Mouse (Mus musculus) midbrain, embryonic 13.5 days (tissue): ENCODE data around the gene Mycbpap. TPM values are rescaled to one million over a fixed set of nuclear protein-coding genes. Genes with fewer than 3 reads are reported as not detected.

Experiments
- ATAC-seq: fragments of 200-750 bp; cut with Nextera tagmentation; 2 replicates; pipeline ENCODE4 v1.8.0; 2017; ENCODE audit warnings: mild to moderate bottlenecking, moderate TSS enrichment, moderate library complexity
- H3K27ac ChIP-seq: fragments of 300-500 bp; sonication (generic); 2 replicates; pipeline ENCODE4 v1.5.1; 2015; ENCODE audit warnings: inconsistent platforms, mild to moderate bottlenecking, moderate library complexity
- H3K27me3 ChIP-seq: fragments of 300-500 bp; sonication (generic); 2 replicates; pipeline ENCODE4 v1.6.1; 2015; ENCODE audit warnings: mild to moderate bottlenecking, inconsistent platforms
- H3K36me3 ChIP-seq: fragments of 300-500 bp; sonication (generic); 2 replicates; pipeline ENCODE4 v1.6.1; 2015; ENCODE audit warnings: mild to moderate bottlenecking, inconsistent platforms
- H3K4me1 ChIP-seq: fragments of 300-500 bp; sonication (generic); replicated peaks from 2 replicates; pipeline ENCODE4 v1.6.1; 2015; ENCODE audit warnings: inconsistent platforms
- H3K4me2 ChIP-seq: fragments of 300-500 bp; sonication (generic); replicated peaks from 2 replicates; pipeline ENCODE4 v1.6.1; 2015; ENCODE audit warnings: moderate library complexity, mild to moderate bottlenecking, inconsistent platforms
- H3K4me3 ChIP-seq: fragments of 300-500 bp; sonication (generic); replicated peaks from 2 replicates; pipeline ENCODE4 v1.5.1; 2015; ENCODE audit warnings: mild to moderate bottlenecking, inconsistent platforms
- H3K9ac ChIP-seq: fragments of 300-500 bp; sonication (generic); replicated peaks from 2 replicates; pipeline ENCODE4 v1.6.1; 2015; ENCODE audit warnings: mild to moderate bottlenecking, inconsistent platforms
- H3K9me3 ChIP-seq: fragments of 300-500 bp; sonication (generic); 2 replicates; pipeline ENCODE4 v1.6.1; 2016; ENCODE audit warnings: mild to moderate bottlenecking, inconsistent platforms
- WGBS: fragments of 180-500 bp; shearing (Covaris S2); methylation state at CpG from one replicate; pipeline ENCODE4 v1.1.7; 2015; 5-methylcytosine and 5-hydroxymethylcytosine counted together
- polyA plus RNA-seq: library from polyadenylated mRNA; unstranded; fragments of >200 nt; fragmentation: Nextera tagmentation; extraction: Ambion mirVana; gene quantifications from 2 replicates; pipeline ENCODE4 v1.2.1, GENCODE M21; 2015

The Mycbpap gene
- polyA plus RNA-seq, 1 experiment from 2014 or later, result 3.6 TPM

GRCm38 (mm10) chr11:94464170-94464569, 57.4 kb downstream of the Mycbpap start:
- WGBS, result 48% methylated on average over 2 of the region's 2 CpGs
- Histone ChIP-seq H3K36me3 (peaks cover 27% of the 10 kb centered on the region), H3K4me3 (no peak overlapping the region), H3K4me2 (no peak overlapping the region), H3K4me1 (peaks cover 53% of the 10 kb centered on the region), H3K9ac (no peak overlapping the region), H3K27me3 (no peaks in the 10 kb centered on the region), H3K9me3 (no peaks in the 10 kb centered on the region), H3K27ac (no peak overlapping the region)
- no peak for ATAC-seq

DNA sequence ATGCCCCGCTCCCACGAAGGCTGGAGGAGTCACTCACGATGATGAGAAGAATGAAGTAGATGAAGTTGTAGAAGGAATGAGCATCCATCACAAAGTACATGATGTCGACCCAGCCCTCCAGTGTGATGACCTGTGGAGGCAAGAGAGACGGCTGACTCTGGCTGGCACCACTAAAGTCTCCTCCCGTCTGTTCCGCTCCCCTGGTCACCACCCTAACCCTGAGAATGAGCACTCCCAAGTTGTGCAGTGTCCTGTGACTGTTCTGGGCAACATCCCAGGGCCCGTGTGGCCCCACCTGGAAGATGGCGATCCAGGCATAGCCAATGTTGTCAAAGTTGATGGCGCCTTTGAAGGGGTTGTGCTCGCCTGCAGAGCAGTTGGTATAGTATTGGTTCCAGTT, 59.7 kb downstream of the Mycbpap start:
- H3K27ac ChIP-seq, result no peak overlapping the region
- H3K9me3 ChIP-seq, result no peaks in the 10 kb centered on the region
- ATAC-seq, result no peak
- H3K9ac ChIP-seq, result no peak overlapping the region
- H3K4me1 ChIP-seq, result peaks cover 40% of the 10 kb centered on the region
- no peaks in the 10 kb centered on the region for H3K27me3 ChIP-seq
- H3K36me3 ChIP-seq, result peaks cover 42% of the 10 kb centered on the region
- H3K4me3 ChIP-seq, result no peak overlapping the region
- 93% methylated on average over 11 of the region's 11 CpGs for WGBS
- H3K4me2 ChIP-seq, result no peak overlapping the region

DNA sequence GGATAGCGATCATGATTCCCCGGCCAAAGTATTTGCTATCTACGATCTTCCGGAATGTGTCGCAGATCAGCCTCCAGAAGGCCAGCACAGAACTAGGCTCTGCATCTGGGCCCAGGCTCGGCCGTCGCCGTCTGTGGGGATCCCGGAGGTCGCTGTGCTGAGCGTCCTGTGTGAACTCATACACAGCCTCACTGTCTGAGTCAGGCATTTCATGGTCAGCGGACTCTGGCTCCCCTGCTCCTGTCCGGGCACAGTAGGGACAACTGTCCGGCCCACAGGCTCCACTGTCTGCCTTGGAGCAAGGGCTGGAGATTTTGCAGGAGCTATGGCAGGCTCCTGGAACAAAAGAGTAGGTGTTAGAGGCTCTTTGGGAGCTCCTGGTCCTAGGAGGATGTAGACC, 64.5 kb downstream of the Mycbpap start:
- ATAC-seq, result no peak
- Histone ChIP-seq H3K4me2 (no peak overlapping the region), H3K4me1 (peaks cover 30% of the 10 kb centered on the region), H3K27me3 (no peaks in the 10 kb centered on the region), H3K9ac (no peak overlapping the region), H3K27ac (no peak overlapping the region), H3K4me3 (no peak overlapping the region), H3K9me3 (no peaks in the 10 kb centered on the region), H3K36me3 (peaks cover 56% of the 10 kb centered on the region)
- 90% methylated on average over 15 of the region's 15 CpGs for WGBS

- Histone ChIP-seq H3K4me1 (peaks cover 33% of the 10 kb centered on the region), H3K27ac (no peak overlapping the region), H3K9ac (no peak overlapping the region; the same call in 1 of the 2 replicates), H3K4me3 (no peak overlapping the region), H3K9me3 (no peaks in the 10 kb centered on the region), H3K27me3 (no peaks in the 10 kb centered on the region), H3K4me2 (no peak overlapping the region), H3K36me3 (peaks cover 50% of the 10 kb centered on the region)
- 91% methylated on average over 3 of the region's 3 CpGs for WGBS
- ATAC-seq, result no peak
Observed at GRCm38 (mm10) chr11:94456347-94456746, 65.2 kb downstream of the Mycbpap start.

- WGBS, result 81% methylated on average over 10 of the region's 10 CpGs
- H3K27ac ChIP-seq, result no peak overlapping the region
- H3K4me3 ChIP-seq, result no peak overlapping the region
- H3K27me3 ChIP-seq, result no peaks in the 10 kb centered on the region
- H3K4me1 ChIP-seq, result peaks cover 40% of the 10 kb centered on the region
- no peak overlapping the region for H3K4me2 ChIP-seq
- H3K9me3 ChIP-seq, result no peaks in the 10 kb centered on the region
- ATAC-seq, result no peak
- H3K36me3 ChIP-seq, result peaks cover 42% of the 10 kb centered on the region
- H3K9ac ChIP-seq, result no peak overlapping the region
Observed at GRCm38 (mm10) chr11:94455161-94455820, 66.3 kb downstream of the Mycbpap start.

- H3K27ac ChIP-seq, result peak overlapping the region; percentile 25; the same call in 1 of the 2 replicates
- H3K9me3 ChIP-seq, result no peaks in the 10 kb centered on the region
- ATAC-seq, result no peak
- no peak overlapping the region; the same call in 1 of the 2 replicates for H3K9ac ChIP-seq
- H3K4me2 ChIP-seq, result no peak overlapping the region
- WGBS, result 82% methylated on average over 5 of the region's 5 CpGs
- peaks cover 39% of the 10 kb centered on the region for H3K36me3 ChIP-seq
- no peaks in the 10 kb centered on the region for H3K27me3 ChIP-seq
- no peak overlapping the region for H3K4me3 ChIP-seq
- H3K4me1 ChIP-seq, result peaks cover 45% of the 10 kb centered on the region
Observed at GRCm38 (mm10) chr11:94454756-94455155, 66.8 kb downstream of the Mycbpap start.

Other genes starting within 250 kb of the Mycbpap start
- 0.54 TPM in 1 of 2 replicates, not detected in the other for gene Gm21885, start 239.9 kb downstream of the Mycbpap start, polyA plus RNA-seq
- 165 and 170 TPM in 2 replicates for gene Luc7l3, start 199.8 kb downstream of the Mycbpap start, polyA plus RNA-seq
- 10.0 and 11.0 TPM in 2 replicates for gene Ankrd40, start 193.7 kb downstream of the Mycbpap start, polyA plus RNA-seq
- 0.46 and 0.90 TPM in 2 replicates for gene Abcc3, start 128.7 kb downstream of the Mycbpap start, polyA plus RNA-seq
- gene Cacna1g, start 47.5 kb downstream of the Mycbpap start, polyA plus RNA-seq, result 10.5 and 12.4 TPM in 2 replicates
- 0.10 TPM in 1 of 2 replicates, not detected in the other for gene Spata20, start 35.6 kb downstream of the Mycbpap start, polyA plus RNA-seq
- 0.19 and 0.46 TPM in 2 replicates for gene Epn3, start 21.8 kb downstream of the Mycbpap start, polyA plus RNA-seq
- 4.4 and 5.5 TPM in 2 replicates for gene Rsad1, start 27.5 kb upstream of the Mycbpap start, polyA plus RNA-seq
- 0.12 TPM in 1 of 2 replicates, not detected in the other for gene Chad, start 43.3 kb upstream of the Mycbpap start, polyA plus RNA-seq
- gene Acsf2, start 80.1 kb upstream of the Mycbpap start, polyA plus RNA-seq, result 1.7 TPM in 2 replicates
- gene Lrrc59, start 108.0 kb upstream of the Mycbpap start, polyA plus RNA-seq, result 167 and 168 TPM in 2 replicates
- gene Mrpl27, start 132.0 kb upstream of the Mycbpap start, polyA plus RNA-seq, result 139 and 150 TPM in 2 replicates
- 11.6 and 13.6 TPM in 2 replicates for gene Eme1, start 132.2 kb upstream of the Mycbpap start, polyA plus RNA-seq
- 8.3 and 11.3 TPM in 2 replicates for gene Xylt2, start 155.8 kb upstream of the Mycbpap start, polyA plus RNA-seq
- not detected in 2 replicates for gene Gm11541, start 182.8 kb upstream of the Mycbpap start, polyA plus RNA-seq
- 0.22 TPM in 2 replicates for gene Cdc34b, start 220.0 kb upstream of the Mycbpap start, polyA plus RNA-seq